Mouse (Mus musculus): ENCODE data around the gene Tspan17.

GRCm38 (mm10) chr13:54808067-54808466, 18.9 kb downstream of the Tspan17 start:
- no peak for TF ChIP-seq CTCF (IDR thresholded peaks at IDR 0.05; ENCODE audit: control insufficient read depth, insufficient read depth, low read length)
- TF ChIP-seq POLR2A (IDR thresholded peaks at IDR 0.05; ENCODE audit: borderline replicate concordance, control insufficient read depth, low read depth, low read length) = no peak

Data from bone marrow, adult 2 months (tissue).